Comparison of ENCODE assay signal across 8 mouse cellular contexts in genomic region chr1:24005070-24005804, GRCm38 (mm10). TPM values are rescaled to one million over a fixed set of nuclear protein-coding genes. Genes with fewer than 3 reads are reported as not detected.
DNase-seq lines count a peak whose midpoint lies in the region; ATAC-seq and TF ChIP-seq lines count a peak whose summit lies in the region.

Gene Sdhaf4 (minus strand): TSS chr1:24005656.

- peak within 1 kb of the TSS; percentile 58 for H3K27ac ChIP-seq in bone marrow macrophage, adult 2 months (ENCODE audit: insufficient read depth, low read depth, low read length)
- H3K27ac ChIP-seq in embryonic fibroblast, embryonic 13.5 days (ENCODE audit: insufficient read depth, low read length) = peak within 1 kb of the TSS; percentile 37
- H3K27ac ChIP-seq in kidney, embryonic 14.5 days (ENCODE audit: low read depth, low read length) = peak within 1 kb of the TSS; percentile 90
- H3K27ac ChIP-seq in limb, embryonic 15.5 days = peak within 1 kb of the TSS; percentile 90

- H3K9ac ChIP-seq in kidney, embryonic 14.5 days (ENCODE audit: low read depth, low read length) = peak within 1 kb of the TSS; percentile 81
- H3K9ac ChIP-seq in limb, embryonic 15.5 days = peak within 1 kb of the TSS; percentile 77

- peak; percentile 98 for ATAC-seq in kidney, embryonic 14.5 days (ENCODE audit: low FRiP score, low TSS enrichment)
- ATAC-seq in limb, embryonic 15.5 days (ENCODE audit: insufficient number of reproducible peaks, low FRiP score, low TSS enrichment, low read depth) = peak; percentile 94

- no peak for TF ChIP-seq CTCF in bone marrow macrophage, adult 2 months (IDR thresholded peaks at IDR 0.05; ENCODE audit: low read depth, low read length)
- TF ChIP-seq CTCF in embryonic fibroblast, embryonic 13.5 days (IDR thresholded peaks at IDR 0.05; ENCODE audit: borderline replicate concordance, insufficient read depth, low read length) = no peak

- H3K4me1 ChIP-seq in bone marrow macrophage, adult 2 months (ENCODE audit: control insufficient read depth, insufficient read depth, low read length) = peaks cover 2% of the 10 kb centered on the region; the same call in 1 of the 2 replicates
- no peaks in the 10 kb centered on the region for H3K4me1 ChIP-seq in embryonic fibroblast, embryonic 13.5 days (ENCODE audit: control insufficient read depth, insufficient read depth, low read length)
- no peaks in the 10 kb centered on the region for H3K4me1 ChIP-seq in kidney, embryonic 14.5 days (ENCODE audit: control insufficient read depth, insufficient read depth, low read length)
- H3K4me1 ChIP-seq in limb, embryonic 15.5 days = peaks cover 4% of the 10 kb centered on the region; the same call in 1 of the 2 replicates

- peak within 1 kb of the TSS; percentile 96 for H3K4me3 ChIP-seq in bone marrow macrophage, adult 2 months (ENCODE audit: insufficient read depth, low read length)
- H3K4me3 ChIP-seq in embryonic fibroblast, embryonic 13.5 days (ENCODE audit: insufficient read depth, low read length) = peak within 1 kb of the TSS; percentile 65
- H3K4me3 ChIP-seq in kidney, embryonic 14.5 days (ENCODE audit: low read length) = peak within 1 kb of the TSS; percentile 68
- H3K4me3 ChIP-seq in limb, embryonic 15.5 days = peak within 1 kb of the TSS; percentile 68

- no peak for TF ChIP-seq POLR2A in bone marrow macrophage, adult 2 months (IDR thresholded peaks at IDR 0.05; ENCODE audit: borderline replicate concordance, low read depth, low read length)
- peak; percentile 90 for TF ChIP-seq POLR2A in embryonic fibroblast, embryonic 13.5 days (IDR thresholded peaks at IDR 0.05; ENCODE audit: low read depth, low read length)

- H3K4me2 ChIP-seq in kidney, embryonic 14.5 days (replicated peaks; ENCODE audit: low read depth, low read length) = peak within 1 kb of the TSS; percentile 48
- peak within 1 kb of the TSS; percentile 50 for H3K4me2 ChIP-seq in limb, embryonic 15.5 days

- no peaks in the 10 kb centered on the region for H3K9me3 ChIP-seq in kidney, embryonic 14.5 days (ENCODE audit: control insufficient read depth, low read length)
- H3K9me3 ChIP-seq in limb, embryonic 15.5 days = no peaks in the 10 kb centered on the region

- peaks cover 5% of the 10 kb centered on the region; the same call in 1 of the 2 replicates for H3K36me3 ChIP-seq in kidney, embryonic 14.5 days (ENCODE audit: control insufficient read depth, insufficient read depth, low read length)
- H3K36me3 ChIP-seq in limb, embryonic 15.5 days = peaks cover 17% of the 10 kb centered on the region; the same call in 1 of the 2 replicates

- WGBS in kidney, embryonic 14.5 days = 1% methylated on average over 47 of the region's 47 CpGs
- WGBS in limb, embryonic 15.5 days = under 1% methylated on average over 47 of the region's 47 CpGs

- DNase-seq in A20 (ENCODE audit: low read depth, low spot score) = peak; percentile 92
- DNase-seq in heart, adult 9 months (ENCODE audit: low spot score in 2 of 2) = peak; percentile 94
- peak; percentile 48 to 78 for DNase-seq in monocyte, adult 2 months (ENCODE audit: low read depth in 1 of 2, low spot score in 2 of 2)
- DNase-seq in spleen, postnatal 36 days (ENCODE audit: low spot score in 2 of 2) = peak; percentile 85 to 89

- H3K27me3 ChIP-seq in kidney, embryonic 14.5 days (ENCODE audit: control insufficient read depth, insufficient read depth, low read length) = no peaks in the 10 kb centered on the region
- no peaks in the 10 kb centered on the region for H3K27me3 ChIP-seq in limb, embryonic 15.5 days

RNA-seq across cellular contexts. Expression of gene Sdhaf4, which starts in this region (rescaled TPM):
- polyA plus RNA-seq in bone marrow macrophage, adult 2 months (2012; ENCODE audit: insufficient read depth, insufficient read length, missing spikeins) = 42.7 and 47.0 TPM in 2 replicates
- polyA plus RNA-seq in embryonic fibroblast, embryonic 13.5 days (2011; ENCODE audit: insufficient read length, low read depth, missing spikeins) = 27.4 and 30.2 TPM in 2 replicates
- polyA plus RNA-seq in kidney, embryonic 14.5 days (2014; fragmentation: Nextera tagmentation; extraction: Ambion mirVana) = 80.2 and 110 TPM in 2 replicates
- polyA plus RNA-seq in limb, embryonic 15.5 days (2015; fragmentation: Nextera tagmentation; extraction: Ambion mirVana) = 69.2 and 73.7 TPM in 2 replicates

Comparison
In these comparisons a context has a peak if more than half of its experiments do, and no peak if none do; other contexts are left out.
1. Peak in every context shown above with its lines: DNase-seq, ATAC-seq, H3K4me3 ChIP-seq and H3K27ac ChIP-seq.
2. H3K27ac ChIP-seq: peak in every context shown above with its lines; median percentile 90 in kidney, embryonic 14.5 days; 90 in limb, embryonic 15.5 days; 58 in bone marrow macrophage, adult 2 months; 37 in embryonic fibroblast, embryonic 13.5 days.